Mouse (Mus musculus): ENCODE measurements around the gene Aff1. TPM values are rescaled to one million over a fixed set of nuclear protein-coding genes. Genes with fewer than 3 reads are reported as not detected.

The Aff1 gene
- polyA plus RNA-seq, 1 experiment from 2014 or later: 76.9 TPM

- DNase-seq (ENCODE audit: low read depth, low spot score) (no peak), ATAC-seq (no peak)
- ChIA-PET POLR2A (no interaction called here), CTCF (interaction anchor here (1.8 kb wide), 1 partner anchor 11 kb away, joined by 18 read pairs; no protein-coding TSS in a partner anchor)
- H3K27me3 ChIP-seq: no peaks in the 10 kb centered on the region
- TF ChIP-seq CTCF (IDR thresholded peaks at IDR 0.05): no peak
- in situ Hi-C loops (cut with MboI; ENCODE audit: low pct_unique_long_range_greater_than_20kb): no loop called here
These were observed 107.8 kb downstream of the Aff1 start for GRCm38 (mm10) chr5:103800009-103800408.

DNA sequence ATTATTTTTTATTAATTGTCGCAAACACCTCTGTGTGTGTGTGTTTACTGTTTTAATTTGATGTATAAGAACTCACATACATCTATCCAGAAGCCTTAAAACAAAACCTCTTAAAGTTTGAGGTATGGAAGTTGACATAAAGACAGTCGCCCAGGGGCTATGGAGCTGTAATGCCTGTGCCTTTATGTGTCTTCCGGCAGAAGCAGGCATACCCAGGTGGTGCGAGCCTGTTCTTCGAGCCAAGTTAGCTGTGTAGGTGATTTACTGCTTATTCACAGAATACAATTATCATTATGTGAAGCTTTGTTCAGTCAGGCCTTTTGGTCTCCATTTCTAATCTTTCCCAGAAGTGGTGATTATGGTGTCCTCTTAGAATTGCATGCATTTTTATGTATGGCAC, 111.2 kb downstream of the Aff1 start:
- ChIA-PET CTCF (no interaction called here), POLR2A (no interaction called here)
- DNase-seq (ENCODE audit: low read depth, low spot score): no peak
- in situ Hi-C loops (cut with MboI; ENCODE audit: low pct_unique_long_range_greater_than_20kb): no loop called here
- ATAC-seq: no peak
- H3K27me3 ChIP-seq: no peaks in the 10 kb centered on the region
- TF ChIP-seq CTCF (IDR thresholded peaks at IDR 0.05): no peak

DNA sequence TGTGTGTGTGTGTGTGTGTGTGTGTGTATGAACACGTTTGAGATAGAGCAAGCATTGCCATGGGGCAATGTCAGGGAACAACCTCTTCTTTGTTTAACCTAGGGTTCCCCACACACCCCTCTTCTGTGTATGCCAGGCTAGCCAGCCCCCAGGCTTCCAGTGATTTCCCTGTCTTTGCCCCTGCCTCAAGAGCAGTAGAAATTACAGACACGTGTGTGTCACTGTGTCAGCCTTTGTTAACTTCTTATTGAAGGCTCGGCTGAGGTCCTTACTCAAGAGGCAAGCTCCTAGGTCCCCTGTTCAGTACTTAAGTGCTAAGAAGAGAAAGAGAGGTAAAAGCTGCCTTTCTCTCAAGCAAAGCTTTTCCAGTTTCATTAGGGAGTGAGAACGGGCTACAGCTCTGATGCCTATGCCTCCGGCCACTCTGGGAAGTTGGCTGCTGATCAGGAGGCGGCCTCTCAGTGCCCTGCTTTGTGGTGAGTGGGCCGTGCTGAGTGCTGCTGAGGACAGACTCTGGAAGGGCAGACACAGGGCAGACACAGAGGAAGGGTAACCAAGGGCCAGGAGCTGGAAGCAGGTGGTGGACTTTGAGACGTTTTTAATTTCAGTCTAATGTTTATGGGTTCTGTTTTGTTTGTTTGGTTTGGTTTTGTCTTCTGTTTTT, 111.9 kb downstream of the Aff1 start:
- DNase-seq (ENCODE audit: low read depth, low spot score): no peak
- no peaks in the 10 kb centered on the region for H3K27me3 ChIP-seq
- ChIA-PET CTCF (no interaction called here), POLR2A (no interaction called here)
- ATAC-seq: no peak
- no peak for TF ChIP-seq CTCF (IDR thresholded peaks at IDR 0.05)
- in situ Hi-C loops (cut with MboI; ENCODE audit: low pct_unique_long_range_greater_than_20kb): no loop called here

GRCm38 (mm10) chr5:103806851-103807578, 114.8 kb downstream of the Aff1 start:
- no peak for TF ChIP-seq CTCF (IDR thresholded peaks at IDR 0.05)
- no peak for DNase-seq (ENCODE audit: low read depth, low spot score)
- POLR2A ChIA-PET: interaction anchor here (1.1 kb wide), 1 partner anchor 27 kb away, joined by 3 read pairs; no protein-coding TSS in a partner anchor
- CTCF ChIA-PET: interaction anchor here (1.3 kb wide), 1 partner anchor 10 kb away, joined by 3 read pairs; no protein-coding TSS in a partner anchor
- no peaks in the 10 kb centered on the region for H3K27me3 ChIP-seq
- in situ Hi-C loops (cut with MboI; ENCODE audit: low pct_unique_long_range_greater_than_20kb): no loop called here
- ATAC-seq: no peak

DNA sequence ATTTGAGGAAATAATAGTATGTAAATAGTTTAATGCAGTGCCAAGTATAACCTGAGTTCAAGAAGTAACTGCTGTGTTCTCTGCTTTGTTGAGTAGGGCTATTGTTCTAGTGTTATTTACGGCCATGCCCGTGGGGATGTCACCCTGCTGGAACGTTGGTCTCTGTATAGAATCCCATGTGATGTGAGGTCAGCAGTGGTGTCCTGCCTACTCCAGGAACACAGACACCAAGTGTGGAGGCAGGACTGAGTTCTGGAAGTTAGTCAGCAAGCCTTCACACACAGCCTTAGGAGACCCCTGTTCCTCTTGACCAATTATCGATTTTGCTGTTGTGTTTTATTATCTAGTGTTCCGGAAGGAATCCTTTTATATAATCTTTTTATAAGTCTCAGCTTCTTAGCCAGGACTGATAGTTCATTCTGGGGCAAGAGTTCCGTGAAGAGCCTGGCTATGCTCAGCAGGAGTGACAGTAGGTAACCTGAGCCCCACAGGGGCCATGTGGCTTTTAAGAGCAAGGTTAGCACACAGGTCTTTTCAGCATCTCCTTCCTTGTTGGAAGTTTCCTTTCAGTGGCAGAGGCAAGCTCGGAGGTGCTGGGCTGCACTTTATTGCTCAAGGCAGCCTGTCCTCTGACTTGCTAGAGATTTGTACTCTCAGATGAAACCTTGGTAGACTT, 115.6 kb downstream of the Aff1 start:
- no peak for TF ChIP-seq CTCF (IDR thresholded peaks at IDR 0.05)
- no peaks in the 10 kb centered on the region for H3K27me3 ChIP-seq
- ChIA-PET POLR2A (interaction anchor here (0.7 to 1.1 kb wide), 2 partner anchors 10 to 26 kb away, joined by 3 to 5 read pairs; no protein-coding TSS in a partner anchor), CTCF (interaction anchor here (1.3 kb wide), 1 partner anchor 10 kb away, joined by 3 read pairs; no protein-coding TSS in a partner anchor)
- no peak for ATAC-seq
- in situ Hi-C loops (cut with MboI; ENCODE audit: low pct_unique_long_range_greater_than_20kb): no loop called here
- no peak for DNase-seq (ENCODE audit: low read depth, low spot score)

DNA sequence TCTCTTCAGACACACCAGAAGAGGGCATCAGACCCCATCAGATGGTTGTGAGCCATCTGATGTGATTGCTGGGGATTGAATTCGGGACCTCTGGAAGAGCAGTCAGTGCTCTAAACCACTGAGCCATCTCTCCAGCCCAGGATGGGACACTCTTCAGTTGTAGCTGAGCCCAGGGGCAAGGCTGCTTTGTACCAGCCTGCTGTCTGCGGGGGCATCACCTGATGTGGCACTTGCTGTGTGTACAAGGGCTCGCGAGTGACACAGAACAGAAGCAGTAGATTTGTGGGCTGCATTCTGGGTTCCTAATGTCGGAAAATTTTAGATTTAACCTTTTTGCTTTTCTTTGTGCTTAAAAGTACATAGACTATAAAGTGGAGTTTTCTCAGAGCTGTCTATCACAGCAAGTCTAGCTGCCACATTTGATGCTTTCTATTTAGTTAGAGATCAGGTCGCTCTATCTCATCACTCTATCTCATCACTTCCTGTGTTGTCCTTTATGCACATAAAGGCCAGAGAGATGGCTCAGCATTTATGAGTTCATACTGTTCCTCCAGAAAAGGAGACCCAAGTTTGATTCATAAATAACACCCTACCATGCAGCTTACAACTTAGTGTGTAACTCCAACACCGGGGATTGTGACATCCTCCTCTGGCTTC, 117.6 kb downstream of the Aff1 start:
- CTCF ChIA-PET: interaction anchor here (0.9 kb wide), 1 partner anchor 12 kb away, joined by 3 read pairs; no protein-coding TSS in a partner anchor
- H3K27me3 ChIP-seq: no peaks in the 10 kb centered on the region
- TF ChIP-seq CTCF (IDR thresholded peaks at IDR 0.05): no peak
- in situ Hi-C loops (cut with MboI; ENCODE audit: low pct_unique_long_range_greater_than_20kb): no loop called here
- ATAC-seq (no peak), DNase-seq (ENCODE audit: low read depth, low spot score) (no peak)
- POLR2A ChIA-PET: interaction anchor here (0.7 kb wide), 1 partner anchor 118 kb away, joined by 4 read pairs; the partner anchor contains the start of gene Aff1

DNA sequence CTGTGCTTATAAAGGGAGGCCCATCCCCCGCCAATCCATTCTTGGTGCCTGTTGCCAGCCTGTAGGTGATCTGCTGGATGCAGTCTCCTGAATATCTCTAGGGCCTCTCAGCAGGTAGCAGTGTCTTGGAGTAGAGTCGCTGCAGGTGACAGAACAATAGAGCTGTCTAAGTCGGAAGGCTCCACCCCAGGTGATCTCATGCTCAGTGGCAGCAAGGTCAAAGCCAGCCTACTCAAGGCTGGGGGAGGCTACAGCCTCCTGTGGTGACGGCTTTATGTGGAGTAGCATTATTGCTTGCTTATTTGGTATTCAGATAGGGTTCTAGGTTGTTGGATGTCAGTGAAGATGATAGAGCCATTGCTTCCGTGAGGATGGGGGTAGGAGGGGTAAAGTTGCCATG, 121.1 kb downstream of the Aff1 start:
- H3K27me3 ChIP-seq: no peaks in the 10 kb centered on the region
- ATAC-seq: no peak

GRCm38 (mm10) chr5:103813997-103814542, 121.9 kb downstream of the Aff1 start:
- CTCF ChIA-PET: interaction anchor here (1.8 kb wide), 1 partner anchor 15 kb away, joined by 7 read pairs; no protein-coding TSS in a partner anchor
- ATAC-seq: no peak
- DNase-seq (ENCODE audit: low read depth, low spot score): no peak
- no peak for TF ChIP-seq CTCF (IDR thresholded peaks at IDR 0.05)
- POLR2A ChIA-PET: interaction anchor here (0.6 kb wide), 1 partner anchor 127 kb away, joined by 9 read pairs; no protein-coding TSS in a partner anchor
- in situ Hi-C loops (cut with MboI; ENCODE audit: low pct_unique_long_range_greater_than_20kb): no loop called here
- no peaks in the 10 kb centered on the region for H3K27me3 ChIP-seq

More for the DNA sequence above, 121.1 kb downstream of the Aff1 start:
- POLR2A ChIA-PET: no interaction called here
- in situ Hi-C loops (cut with MboI; ENCODE audit: low pct_unique_long_range_greater_than_20kb): no loop called here
- no peak for DNase-seq (ENCODE audit: low read depth, low spot score)
- TF ChIP-seq CTCF (IDR thresholded peaks at IDR 0.05): no peak
- CTCF ChIA-PET: interaction anchor here (1.1 kb wide), 1 partner anchor 35 kb away, joined by 3 read pairs; no protein-coding TSS in a partner anchor

GRCm38 (mm10) chr5:103814551-103815248, 122.5 kb downstream of the Aff1 start:
- no peak for TF ChIP-seq CTCF (IDR thresholded peaks at IDR 0.05)
- no peak for ATAC-seq
- no peak for DNase-seq (ENCODE audit: low read depth, low spot score)
- ChIA-PET POLR2A (interaction anchor here (0.6 kb wide), 1 partner anchor 128 kb away, joined by 9 read pairs; no protein-coding TSS in a partner anchor), CTCF (interaction anchor here (1.8 kb wide), 1 partner anchor 16 kb away, joined by 7 read pairs; no protein-coding TSS in a partner anchor)
- no peaks in the 10 kb centered on the region for H3K27me3 ChIP-seq
- in situ Hi-C loops (cut with MboI; ENCODE audit: low pct_unique_long_range_greater_than_20kb): no loop called here
